Mouse (Mus musculus): ENCODE measurements around the gene Nfkbil1.
"Not testable (repeated sequence)": the region's sequence is repeated elsewhere in the genome, so short reads cannot be mapped to it uniquely, and the experiment has no call there.

Gene Nfkbil1

DNA sequence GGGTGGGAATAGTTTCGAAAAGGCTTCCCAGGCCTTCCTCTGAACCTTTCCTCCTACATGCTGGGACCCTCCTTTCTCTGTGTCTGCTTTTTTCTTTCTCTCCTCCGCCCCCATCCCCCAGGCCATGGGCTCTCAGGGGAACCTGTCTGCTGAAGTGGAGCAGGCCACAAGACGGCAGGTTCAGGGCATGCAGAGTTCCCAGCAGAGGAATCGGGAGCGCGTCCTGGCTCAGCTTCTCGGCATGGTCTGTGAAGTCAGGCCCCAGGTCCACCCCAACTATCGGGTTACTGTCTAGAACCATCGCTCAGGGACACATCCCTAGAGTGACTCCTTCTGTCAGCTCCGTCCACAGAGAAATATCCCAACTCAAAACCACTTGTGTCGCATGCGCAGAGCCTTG, 1.9 kb upstream of the Nfkbil1 start:
- DNase-seq (ENCODE audit: extremely low spot score, low spot score), result no peak

DNA sequence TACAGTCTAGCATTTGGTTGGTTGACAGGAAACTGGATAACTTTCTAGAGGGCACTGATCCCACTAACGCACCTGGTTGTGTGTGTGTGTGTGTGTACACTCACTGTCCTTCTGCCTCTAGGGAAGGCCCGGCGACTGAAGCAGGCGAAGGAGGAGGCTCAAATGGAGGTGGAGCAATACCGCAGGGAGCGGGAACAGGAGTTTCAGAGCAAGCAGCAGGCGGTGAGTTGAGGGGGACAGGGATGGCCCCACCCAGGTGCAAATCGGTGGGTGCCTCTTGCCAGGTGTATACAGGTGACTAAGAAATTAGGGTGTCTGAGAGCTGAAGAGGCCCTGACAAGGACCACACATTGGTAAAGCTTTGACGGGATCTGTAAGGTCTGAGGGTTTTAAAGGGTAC, 1.4 kb upstream of the Nfkbil1 start:
- no peak for DNase-seq (ENCODE audit: extremely low spot score, low spot score)

DNA sequence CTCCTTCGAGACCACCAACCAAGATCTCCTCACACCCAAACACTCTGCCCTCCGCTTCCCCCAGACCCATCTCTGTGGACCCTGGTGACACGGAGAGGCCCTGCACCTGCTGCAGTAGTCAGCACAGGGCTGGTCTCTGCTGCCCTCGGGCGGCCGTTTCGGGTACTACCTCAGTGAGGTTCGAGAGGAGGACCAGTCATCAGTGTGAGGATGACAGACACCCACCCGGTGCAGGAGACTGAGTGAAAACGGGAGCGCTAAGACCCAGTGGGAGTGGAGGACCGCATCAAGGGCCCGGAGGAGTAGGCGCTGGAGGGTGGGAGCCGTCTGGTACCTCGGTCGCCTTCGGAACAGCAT, 776 bp upstream of the Nfkbil1 start:
- DNase-seq (ENCODE audit: extremely low spot score, low spot score), result peak; percentile 100

DNA sequence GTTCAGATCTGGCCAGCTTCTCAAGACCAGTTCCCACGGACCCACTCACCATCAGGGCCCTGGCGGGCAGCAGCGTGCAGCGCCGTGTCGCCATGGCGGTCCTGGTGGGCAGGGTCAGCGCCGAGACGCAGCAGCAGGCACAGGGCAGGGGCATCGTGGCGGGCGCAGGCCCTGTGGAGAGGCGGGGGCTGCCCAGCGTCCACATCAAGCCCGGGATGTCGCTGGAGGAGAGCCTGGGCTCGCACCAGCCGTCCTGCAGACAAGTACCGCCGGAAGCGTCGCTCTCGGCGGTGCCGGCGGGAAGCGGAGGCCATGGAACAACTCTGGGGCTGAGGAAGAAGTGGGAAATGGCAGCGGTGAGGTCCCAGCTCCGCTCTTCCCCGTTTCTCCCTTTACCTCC, 689 bp downstream of the Nfkbil1 start:
- peak; percentile 71 for DNase-seq (ENCODE audit: extremely low spot score, low spot score)

DNA sequence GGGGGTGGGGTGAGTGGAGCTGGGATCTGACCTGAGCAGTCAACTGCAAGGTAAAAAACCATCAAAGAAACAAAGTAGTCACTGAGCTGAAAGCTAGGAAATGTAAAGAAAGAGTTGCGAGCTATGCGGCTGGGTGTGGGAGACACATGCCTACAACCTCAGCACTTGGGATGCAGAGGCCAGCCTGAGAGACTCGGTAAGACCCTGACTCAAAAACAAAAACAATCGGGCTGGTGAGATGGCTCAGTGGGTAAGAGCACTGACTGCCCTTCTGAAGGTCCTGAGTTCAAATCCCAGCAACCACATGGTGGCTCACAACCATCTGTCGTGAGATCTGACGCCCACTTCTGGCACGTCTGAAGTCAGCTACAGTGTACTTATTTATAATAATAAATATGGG, 1.5 kb downstream of the Nfkbil1 start:
- not testable (repeated sequence) for DNase-seq (ENCODE audit: extremely low spot score, low spot score)

DNA sequence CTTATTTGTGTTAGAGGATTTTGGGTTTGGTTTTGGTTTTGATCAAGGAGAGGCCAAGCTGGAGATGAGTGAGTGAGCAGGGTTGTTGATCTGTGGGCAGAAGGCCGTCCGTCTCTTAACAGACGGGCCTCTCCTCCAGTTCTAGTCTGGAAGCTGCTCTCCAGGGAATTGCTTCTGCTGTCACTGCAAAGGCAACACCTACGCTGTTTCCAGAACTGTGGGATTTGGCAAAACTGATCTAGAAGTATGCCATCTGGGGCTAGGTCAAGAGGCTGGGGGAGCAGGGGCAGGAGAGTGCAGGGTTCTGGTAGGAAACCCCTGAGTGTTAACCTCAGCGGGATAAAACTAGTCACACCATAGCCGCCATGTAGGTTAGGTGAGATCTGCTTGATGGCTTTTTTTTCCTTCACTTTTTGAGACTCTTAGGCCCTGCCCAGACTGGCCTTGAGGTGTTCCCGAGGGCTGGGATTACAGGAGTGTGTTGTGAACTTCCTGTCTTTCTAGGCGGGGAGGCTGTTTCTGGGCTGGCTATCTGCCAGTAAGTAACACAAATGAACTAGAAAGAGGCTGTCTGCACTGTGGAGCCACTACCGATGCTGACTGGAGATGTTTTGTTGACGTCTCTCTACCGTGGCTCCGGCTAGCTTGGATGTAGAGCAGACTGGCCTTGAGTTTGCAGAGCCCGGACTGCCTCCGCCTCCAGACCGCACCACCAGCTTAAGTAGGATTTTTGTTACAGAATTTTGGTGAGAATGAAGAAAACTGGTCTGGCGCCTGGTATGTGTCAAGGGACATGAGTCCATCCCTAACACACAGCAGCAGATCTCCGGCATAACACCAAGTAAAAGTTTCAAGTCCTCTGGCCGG, 2.2 kb downstream of the Nfkbil1 start, which contains the start of gene Atp6v1g2:
TSS of gene Atp6v1g2 (plus strand) at position 547 of the 867 bp plus-strand sequence.
- DNase-seq (ENCODE audit: extremely low spot score, low spot score), result no peak

DNA sequence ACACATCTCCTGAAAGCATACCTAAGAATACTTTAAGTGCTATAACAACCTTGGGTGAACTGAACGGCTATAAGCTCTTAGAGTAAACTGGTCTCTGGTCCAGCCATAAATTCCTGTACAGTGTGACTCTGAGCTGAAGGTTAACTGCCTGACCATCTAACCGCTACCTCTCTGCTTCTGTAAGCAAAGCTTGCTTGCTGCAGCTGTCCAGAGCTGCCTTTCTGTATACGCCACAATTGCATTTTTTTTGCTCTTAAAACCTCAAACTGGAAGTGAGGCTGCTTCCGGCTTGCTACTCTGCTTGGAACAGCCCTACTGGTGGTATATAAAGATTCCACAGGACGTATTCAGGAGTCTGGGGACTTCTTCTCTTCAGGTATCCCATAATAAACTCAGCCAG, 2.9 kb downstream of the Nfkbil1 start:
- no peak for DNase-seq (ENCODE audit: extremely low spot score, low spot score)

DNA sequence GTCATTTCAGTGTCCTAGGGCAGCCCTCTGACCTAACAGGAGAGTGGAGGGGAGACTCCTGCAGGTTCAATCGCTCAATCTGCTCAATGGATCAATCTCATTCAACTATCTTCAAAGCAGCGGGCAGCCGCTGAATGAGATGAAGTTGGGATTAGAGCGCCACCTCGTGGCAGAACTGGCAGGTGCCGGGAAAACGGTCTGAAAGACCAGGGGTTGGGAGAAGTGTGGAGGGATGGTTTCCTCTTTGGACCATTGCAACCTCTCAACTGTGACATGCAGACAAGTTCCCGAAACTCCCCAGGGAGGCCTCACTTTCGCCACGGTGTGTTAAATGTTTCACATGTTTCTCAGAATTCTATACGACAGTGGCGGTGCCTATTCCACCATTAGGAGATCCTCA, 3.5 kb downstream of the Nfkbil1 start:
- DNase-seq (ENCODE audit: extremely low spot score, low spot score), result peak; percentile 88

DNA sequence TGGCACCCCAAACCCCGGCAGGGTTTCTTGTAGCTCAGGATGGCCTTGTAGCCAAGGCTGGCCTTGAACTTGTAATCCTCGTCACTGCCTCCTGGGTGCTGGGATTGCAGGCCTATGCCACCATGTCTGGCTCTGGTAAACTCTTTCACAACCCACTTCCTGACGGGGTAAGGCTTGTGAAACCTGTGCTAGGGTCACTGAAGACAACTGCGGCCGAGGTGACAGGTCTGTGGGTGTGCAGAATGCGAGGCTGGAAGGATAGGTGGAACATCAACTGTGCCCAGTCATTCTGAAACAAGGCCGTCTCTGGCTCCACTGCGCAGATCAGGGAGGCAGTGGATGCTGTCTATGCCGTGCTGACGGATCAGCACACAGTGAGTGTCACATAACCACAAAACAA, 4.6 kb downstream of the Nfkbil1 start:
- no peak for DNase-seq (ENCODE audit: extremely low spot score, low spot score)

DNA sequence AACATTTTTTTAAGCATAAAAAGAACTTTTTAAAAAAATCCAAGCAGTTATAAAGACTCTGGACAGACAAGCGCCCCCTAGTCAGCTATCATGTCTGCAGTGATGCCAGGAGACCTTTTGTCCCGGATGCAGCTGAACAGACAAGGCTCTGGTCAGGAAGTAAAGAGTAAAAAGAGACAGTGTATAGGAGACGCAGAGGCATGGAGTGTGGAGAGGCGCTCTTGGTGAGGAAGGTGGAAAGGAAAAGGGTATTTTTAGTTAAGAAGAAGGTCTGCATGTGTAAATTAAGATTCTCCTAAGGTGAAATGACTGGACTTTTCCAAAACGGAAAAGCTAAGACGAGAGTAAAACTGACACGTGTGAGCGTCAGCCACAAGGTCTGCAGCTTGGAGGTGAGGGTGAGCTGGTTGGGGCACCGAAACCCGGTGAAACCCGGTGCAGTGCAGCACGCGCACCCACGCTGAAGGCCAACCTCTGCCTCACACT, 9.0 kb downstream of the Nfkbil1 start:
- no peak for DNase-seq (ENCODE audit: extremely low spot score, low spot score)

DNA sequence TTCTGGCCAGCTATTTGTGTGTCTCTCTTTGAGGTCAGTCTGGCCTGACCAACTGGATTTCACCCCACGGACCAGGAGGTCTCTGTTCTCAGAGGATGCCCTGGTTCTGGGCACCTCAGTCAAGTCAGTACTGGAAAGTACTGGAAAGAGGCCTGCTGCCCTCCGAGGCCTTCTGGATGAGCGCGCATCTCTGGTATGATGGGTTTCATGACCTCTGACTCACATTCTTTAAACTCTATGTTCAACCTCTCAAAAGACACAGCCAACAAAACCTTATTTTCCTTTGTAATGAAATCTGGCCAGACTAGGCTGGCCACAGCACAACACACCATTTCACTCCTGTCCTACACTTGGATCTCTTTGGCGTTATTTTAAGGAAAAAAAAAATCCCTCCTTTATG, 10.1 kb downstream of the Nfkbil1 start:
- no peak for DNase-seq (ENCODE audit: extremely low spot score, low spot score)

DNA sequence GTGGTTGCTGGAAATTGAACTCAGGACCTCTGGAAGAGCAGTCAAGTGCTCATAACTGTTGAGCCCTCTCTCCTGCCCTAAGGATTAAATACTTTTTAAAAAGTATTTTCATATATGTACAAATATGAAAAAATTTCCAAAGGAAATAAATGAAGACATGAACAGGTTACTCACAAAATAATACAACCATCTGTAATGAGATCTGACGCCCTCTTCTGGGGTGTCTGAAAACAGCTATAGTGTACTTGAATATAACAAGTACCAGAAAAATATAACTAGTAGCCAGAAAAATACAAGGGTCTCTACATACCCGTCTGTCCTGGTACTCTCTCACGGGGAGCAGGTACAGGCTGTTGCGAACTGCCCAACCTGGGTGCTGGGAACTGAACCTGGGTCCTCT, 11.0 kb downstream of the Nfkbil1 start:
- no peak for DNase-seq (ENCODE audit: extremely low spot score, low spot score)

DNA sequence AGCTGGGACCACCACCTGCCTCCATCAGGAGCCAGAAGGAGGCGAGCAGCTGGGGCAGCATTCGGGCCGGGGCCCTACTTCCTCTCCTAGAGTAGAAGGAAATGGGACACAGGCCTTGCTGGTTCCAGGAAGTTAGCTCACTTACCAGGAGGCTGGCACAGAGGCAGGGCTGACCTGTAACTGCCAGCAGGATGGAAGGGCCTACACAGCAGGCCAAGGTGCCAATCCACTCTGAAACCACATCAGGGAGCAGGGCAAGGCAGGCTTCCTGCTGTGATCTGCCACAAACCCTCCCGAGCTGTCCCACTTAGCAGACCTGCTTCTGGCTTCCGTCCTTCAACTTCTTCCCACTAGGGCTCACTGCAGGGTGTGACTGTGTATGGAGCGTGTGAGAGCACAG, 13.3 kb downstream of the Nfkbil1 start:
- no peak for DNase-seq (ENCODE audit: extremely low spot score, low spot score)

DNA sequence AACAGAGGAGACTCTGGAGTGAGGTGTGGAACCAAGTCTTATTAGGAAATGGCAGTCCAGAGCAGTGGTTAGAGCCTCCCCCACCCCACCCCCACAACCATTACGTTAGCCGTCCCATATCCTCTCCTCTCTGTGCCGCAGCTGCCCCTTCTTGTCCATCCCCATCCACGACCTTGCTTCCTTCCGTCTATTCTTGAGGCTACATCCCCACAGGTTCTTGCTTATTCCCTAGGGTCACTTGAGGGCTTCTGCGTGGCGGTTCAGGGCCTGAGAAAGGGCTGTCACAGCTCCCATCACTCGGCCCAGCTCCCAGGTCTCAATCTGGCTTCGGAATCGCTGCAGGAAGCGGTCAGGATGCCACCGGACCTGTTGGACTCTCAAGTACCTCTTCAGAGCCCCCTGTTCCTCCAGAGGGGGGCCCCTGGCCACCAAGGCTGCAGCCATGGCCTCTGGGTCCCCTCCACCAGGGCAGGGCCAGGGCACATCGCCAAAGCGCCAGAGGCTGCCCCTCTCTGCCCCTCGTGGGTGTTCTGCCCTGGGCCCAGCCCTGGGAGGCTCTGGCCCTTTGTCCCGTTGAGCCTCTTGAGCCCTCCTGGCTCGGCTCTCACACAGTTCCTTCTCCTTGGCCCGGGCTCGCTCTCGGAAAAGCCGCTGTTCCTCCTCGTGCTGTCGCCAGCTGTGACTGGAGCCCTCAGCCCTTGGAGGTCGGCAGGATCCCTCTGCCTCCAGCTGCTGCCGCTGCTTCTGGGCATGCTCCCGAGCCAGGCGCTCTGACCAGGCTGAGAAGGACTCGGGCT, 15.2 kb downstream of the Nfkbil1 start, which contains the start of gene Gm16181:
TSS of gene Gm16181 (plus strand) at position 679 of the 797 bp plus-strand sequence.
- DNase-seq (ENCODE audit: extremely low spot score, low spot score), result no peak

DNA sequence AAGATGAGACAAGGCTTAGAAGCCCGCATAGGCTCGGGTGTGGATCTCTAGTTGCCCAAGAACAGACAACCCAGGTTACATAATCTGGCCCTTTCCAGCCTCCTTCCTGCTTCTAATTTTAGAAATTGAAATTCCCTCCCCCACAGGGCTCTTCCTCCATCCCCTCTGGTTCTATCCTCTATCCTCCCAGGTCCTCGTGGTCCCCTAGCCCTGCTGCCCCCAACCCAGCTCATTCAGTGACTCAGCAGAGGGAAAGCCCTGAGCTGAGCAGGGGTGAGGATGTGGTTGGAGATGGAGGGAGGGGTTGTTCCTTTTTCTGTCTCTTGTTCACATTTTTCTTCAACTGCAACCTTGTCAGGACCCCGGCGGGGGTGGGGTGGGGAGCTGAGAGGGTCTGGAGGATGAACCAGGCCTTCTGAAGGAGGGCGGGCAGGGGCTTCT, 16.0 kb downstream of the Nfkbil1 start:
- DNase-seq (ENCODE audit: extremely low spot score, low spot score), result no peak

DNA sequence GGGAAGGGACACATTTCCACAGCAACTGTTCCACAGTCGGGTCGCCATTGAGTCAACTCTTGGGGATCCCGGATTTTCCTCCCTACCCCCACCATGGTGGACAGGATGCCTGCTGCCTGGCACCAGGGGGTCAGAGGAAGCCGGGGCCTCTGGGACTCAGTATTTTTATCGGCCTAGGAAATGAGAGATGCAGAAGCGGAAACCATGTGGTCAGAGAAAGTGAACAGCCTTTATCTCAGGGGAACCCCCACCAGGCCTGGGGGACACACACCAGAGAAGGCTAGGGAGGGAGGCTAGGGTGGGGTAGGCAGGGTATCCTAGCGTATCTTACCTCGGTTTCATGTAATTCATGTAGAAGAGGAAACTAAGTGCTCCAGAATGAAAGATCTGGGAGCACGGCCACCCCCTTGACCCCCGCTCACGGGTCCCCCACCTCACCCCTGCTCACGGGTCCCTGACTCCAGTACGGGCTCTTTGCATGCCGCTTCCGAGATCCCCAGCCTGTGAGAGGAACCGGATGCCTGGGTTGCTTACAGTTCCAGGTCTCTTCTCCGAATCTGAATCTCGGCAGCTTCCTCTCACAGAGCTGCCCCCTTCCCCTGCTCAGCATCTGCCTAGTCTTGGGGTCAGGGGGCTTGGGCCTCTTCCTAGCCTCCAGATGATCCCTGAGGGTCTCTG, 16.9 kb downstream of the Nfkbil1 start:
- no peak for DNase-seq (ENCODE audit: extremely low spot score, low spot score)

DNA sequence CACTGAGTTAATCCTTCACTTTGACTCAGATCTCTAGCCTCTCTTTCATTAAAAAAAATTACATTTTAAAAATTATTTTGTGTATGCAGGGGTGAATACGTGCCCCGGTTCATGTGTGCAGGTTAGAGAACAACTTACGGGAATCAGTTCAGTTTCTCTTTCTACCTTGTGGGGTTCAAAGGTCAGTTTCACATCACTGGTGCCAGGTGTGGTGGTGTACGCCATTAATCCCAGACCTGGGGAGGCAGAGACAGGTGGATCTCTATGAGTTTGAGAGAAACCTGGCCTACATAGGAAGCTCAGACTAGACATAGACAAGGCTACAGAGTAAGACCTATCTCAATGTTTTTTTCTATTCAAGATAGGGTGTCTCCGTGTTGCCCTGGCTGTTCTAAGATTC, 22.5 kb downstream of the Nfkbil1 start:
- DNase-seq (ENCODE audit: extremely low spot score, low spot score), result no peak

DNA sequence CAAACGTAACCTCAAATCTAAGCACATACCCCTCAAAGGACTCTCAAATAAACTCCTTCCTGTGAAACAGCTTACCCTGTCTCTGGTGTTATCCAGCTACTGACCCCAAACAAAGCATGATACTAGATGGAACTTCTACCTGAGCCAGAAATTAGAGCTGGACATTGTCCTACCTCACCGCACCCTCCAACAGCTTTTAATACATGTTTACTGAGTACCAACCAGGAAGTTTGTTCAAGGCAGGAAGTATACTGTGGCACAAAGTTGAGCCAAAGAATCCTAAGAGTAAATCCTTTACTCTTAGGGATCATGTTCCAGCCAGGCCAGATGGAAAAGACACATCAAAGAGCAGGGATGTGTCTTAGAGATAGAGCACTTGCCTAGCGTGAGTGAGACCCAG, 25.0 kb downstream of the Nfkbil1 start:
- DNase-seq (ENCODE audit: extremely low spot score, low spot score), result no peak

DNA sequence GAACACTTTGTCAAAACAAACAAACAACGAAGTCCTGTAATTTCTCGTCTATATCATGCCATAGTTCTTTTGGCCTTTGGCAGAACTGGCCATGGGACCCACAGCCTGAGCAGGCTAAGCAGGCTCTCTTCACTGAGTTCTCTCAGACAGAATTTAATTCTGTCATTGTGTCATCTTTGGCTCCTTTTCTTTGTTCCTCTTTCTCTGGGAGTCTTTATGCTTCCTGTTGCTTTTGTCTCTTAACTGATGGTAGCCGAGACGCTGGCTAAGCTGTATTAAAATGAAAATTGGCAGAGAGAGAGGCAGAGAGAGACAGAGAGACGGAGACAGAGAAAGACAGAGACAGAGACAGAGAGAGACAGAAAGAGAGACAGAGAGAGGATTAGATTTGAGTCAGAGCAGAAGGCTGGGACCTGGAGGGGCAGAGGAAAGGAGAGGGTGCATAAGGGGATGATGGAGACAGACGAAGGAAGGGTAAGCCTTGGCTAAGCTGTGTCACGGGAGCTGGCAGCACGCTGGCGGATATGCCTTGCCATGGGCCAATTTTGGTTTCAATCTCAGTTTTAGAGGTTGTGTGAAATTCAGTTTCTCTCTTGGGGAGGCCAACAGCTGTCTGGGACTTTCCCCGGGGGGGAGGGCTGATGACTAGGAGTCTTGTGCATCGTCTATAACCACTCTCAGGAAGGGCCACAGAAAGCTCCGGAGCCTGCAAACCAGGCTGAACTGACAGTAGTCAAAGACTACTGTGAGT, 25.6 kb downstream of the Nfkbil1 start:
- DNase-seq (ENCODE audit: extremely low spot score, low spot score), result no peak

DNA sequence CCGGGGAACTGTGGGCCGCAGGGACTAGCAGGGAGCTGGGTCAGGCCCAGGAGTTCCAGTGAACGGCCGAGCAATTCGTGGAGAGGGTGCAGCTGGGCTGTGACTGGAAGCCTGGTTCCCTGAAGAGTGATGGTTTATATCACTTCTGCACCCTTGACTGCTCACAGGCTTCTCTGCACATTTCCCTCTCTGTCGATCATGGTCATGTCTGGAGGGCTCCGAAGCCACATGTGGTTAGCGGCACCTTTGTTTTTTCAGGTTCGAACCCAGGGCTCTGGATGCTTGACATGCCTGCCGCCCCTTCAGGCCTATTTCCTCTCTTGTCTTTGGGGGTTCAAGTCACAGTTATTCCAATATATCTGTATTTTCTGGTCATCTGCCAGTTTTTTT, 30.2 kb downstream of the Nfkbil1 start:
- no peak for DNase-seq (ENCODE audit: extremely low spot score, low spot score)

Measured in neural tube, embryonic 10.5 days (tissue).